Mouse (Mus musculus) forelimb bud, embryonic 11.5 days (tissue): ENCODE measurements around the gene Wdfy3.

Experiments used
- DNase-seq: peaks from one replicate; pipeline ENCODE4 v3.0.0-alpha.2; 2012; ENCODE audit warnings: low read depth, low spot score

The Wdfy3 gene

GRCm38 (mm10) chr5:101833875-101834274, 235.8 kb downstream of the Wdfy3 start:
- no peak for DNase-seq

GRCm38 (mm10) chr5:101832991-101833390, 236.7 kb downstream of the Wdfy3 start:
- no peak for DNase-seq

- DNase-seq: no peak
These were observed 237.7 kb downstream of the Wdfy3 start for GRCm38 (mm10) chr5:101832042-101832441.

GRCm38 (mm10) chr5:101830180-101830579, 239.5 kb downstream of the Wdfy3 start:
- DNase-seq: no peak

GRCm38 (mm10) chr5:101828932-101829331, 240.8 kb downstream of the Wdfy3 start:
- DNase-seq: no peak

- DNase-seq: no peak
These were observed 242.2 kb downstream of the Wdfy3 start for GRCm38 (mm10) chr5:101827477-101827876.

- no peak for DNase-seq
These were observed 243.2 kb downstream of the Wdfy3 start for GRCm38 (mm10) chr5:101826531-101826970.

GRCm38 (mm10) chr5:101825111-101825911, 244.4 kb downstream of the Wdfy3 start:
- peak; percentile 35 for DNase-seq

- DNase-seq: no peak
These were observed 247.4 kb downstream of the Wdfy3 start for GRCm38 (mm10) chr5:101822311-101822670.

- no peak for DNase-seq
These were observed 248.0 kb downstream of the Wdfy3 start for GRCm38 (mm10) chr5:101821491-101822310.

GRCm38 (mm10) chr5:101821052-101821451, 248.7 kb downstream of the Wdfy3 start:
- DNase-seq: no peak

GRCm38 (mm10) chr5:101819844-101820243, 249.9 kb downstream of the Wdfy3 start:
- DNase-seq: peak; percentile 33

- DNase-seq: no peak
These were observed 250.5 kb downstream of the Wdfy3 start for GRCm38 (mm10) chr5:101819216-101819615.

GRCm38 (mm10) chr5:101816822-101817221, 252.9 kb downstream of the Wdfy3 start:
- DNase-seq: no peak

- no peak for DNase-seq
These were observed 258.2 kb downstream of the Wdfy3 start for GRCm38 (mm10) chr5:101811296-101812169.

- DNase-seq: no peak
These were observed 267.2 kb downstream of the Wdfy3 start for GRCm38 (mm10) chr5:101802358-101803022.

- DNase-seq: no peak
These were observed 267.8 kb downstream of the Wdfy3 start for GRCm38 (mm10) chr5:101801891-101802290.

GRCm38 (mm10) chr5:101792665-101793064, 277.1 kb downstream of the Wdfy3 start:
- no peak for DNase-seq

GRCm38 (mm10) chr5:101790560-101790959, 279.2 kb downstream of the Wdfy3 start:
- no peak for DNase-seq

GRCm38 (mm10) chr5:101789770-101790169, 280.0 kb downstream of the Wdfy3 start:
- DNase-seq: no peak
